Mouse (Mus musculus): ENCODE measurements around the gene Pfn5. TPM values are rescaled to one million over a fixed set of nuclear protein-coding genes. Genes with fewer than 3 reads are reported as not detected.
"Not testable (repeated sequence)": the region's sequence is repeated elsewhere in the genome, so short reads cannot be mapped to it uniquely, and the experiment has no call there.

Gene Pfn5
- not detected in 2 replicates for polyA plus RNA-seq (2016; fragmentation: Nextera tagmentation; extraction: Ambion mirVana)

GRCm38 (mm10) chrX:95557887-95558286 is at the start of gene Pfn5, which contains the start of gene Asb12:
Gene Pfn5, plus strand, starts transcription at chrX:95558104.
Gene Asb12, minus strand, starts transcription at chrX:95557987.
- 85% methylated on average over 2 of the region's 2 CpGs for WGBS
- no peak for DNase-seq (ENCODE audit: low spot score)
- Histone ChIP-seq H3K4me3 (no peak within 1 kb of the TSS), H3K27ac (no peak within 1 kb of the TSS), H3K9me3 (0 out of 2 replicates have a peak, but pooled peaks cover 4% of the 10 kb centered on the region), H3K4me1 (replicated peaks) (no peaks in the 10 kb centered on the region), H3K36me3 (no peaks in the 10 kb centered on the region), H3K27me3 (ENCODE audit: insufficient read depth, poor library complexity, severe bottlenecking) (no peaks in the 10 kb centered on the region)

- H3K36me3 ChIP-seq: no peaks in the 10 kb centered on the region
- H3K27ac ChIP-seq: no peak overlapping the region
- no peaks in the 10 kb centered on the region for H3K4me1 ChIP-seq (replicated peaks)
- no peaks in the 10 kb centered on the region for H3K9me3 ChIP-seq
- no peak for DNase-seq (ENCODE audit: low spot score)
- no peaks in the 10 kb centered on the region for H3K27me3 ChIP-seq (ENCODE audit: insufficient read depth, poor library complexity, severe bottlenecking)
- H3K4me3 ChIP-seq: no peak overlapping the region
Measured at GRCm38 (mm10) chrX:95523883-95524282, 34.0 kb upstream of the Pfn5 start.

DNA sequence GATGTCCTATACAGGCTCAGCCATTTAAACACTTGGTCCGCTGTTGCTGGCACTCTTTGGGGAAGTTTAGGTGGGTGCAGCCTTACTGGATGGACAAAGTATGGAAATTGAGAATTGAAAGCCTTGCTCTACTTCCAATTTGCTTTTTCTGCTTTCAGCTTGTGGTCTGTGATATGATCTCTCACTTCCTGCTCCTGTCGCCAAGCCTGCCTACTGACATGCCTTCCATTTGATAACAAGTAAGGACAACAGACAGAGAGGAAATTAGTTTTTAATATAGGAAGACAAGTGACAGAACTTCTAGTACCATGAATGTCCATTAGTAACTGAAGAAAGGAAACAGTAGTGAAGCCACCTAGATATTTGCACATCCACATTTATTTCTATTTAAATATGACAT is 32.7 kb upstream of the Pfn5 start:
- Histone ChIP-seq H3K9me3 (no peaks in the 10 kb centered on the region), H3K4me3 (no peak overlapping the region), H3K27me3 (ENCODE audit: insufficient read depth, poor library complexity, severe bottlenecking) (no peaks in the 10 kb centered on the region), H3K36me3 (no peaks in the 10 kb centered on the region), H3K4me1 (replicated peaks) (no peaks in the 10 kb centered on the region), H3K27ac (no peak overlapping the region)
- WGBS: 89% methylated on average over 2 of the region's 2 CpGs
- no peak for DNase-seq (ENCODE audit: low spot score)

DNA sequence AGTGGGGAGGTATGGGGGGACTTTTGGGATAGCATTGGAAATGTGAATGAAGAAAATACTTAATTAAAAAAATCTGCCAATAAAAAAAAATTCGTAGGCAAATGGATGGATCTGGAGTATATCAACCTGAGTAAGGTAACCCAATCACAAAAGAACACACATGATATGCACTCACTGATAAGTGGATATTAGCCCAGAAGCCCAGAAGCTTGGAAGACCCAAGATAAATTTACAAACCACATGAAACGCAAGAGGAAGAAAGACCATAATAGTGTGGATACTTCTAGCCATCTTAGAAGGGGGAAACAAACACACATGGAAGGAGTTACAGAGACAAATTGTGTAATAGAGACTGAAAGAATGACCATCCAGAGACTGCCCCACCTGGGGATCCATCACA is 22.4 kb upstream of the Pfn5 start:
- not testable (repeated sequence) for DNase-seq (ENCODE audit: low spot score); H3K27me3 ChIP-seq (ENCODE audit: insufficient read depth, poor library complexity, severe bottlenecking); H3K27ac ChIP-seq; H3K9me3 ChIP-seq; H3K36me3 ChIP-seq; H3K4me3 ChIP-seq; H3K4me1 ChIP-seq (replicated peaks)
- 90% methylated on average over 2 of the region's 2 CpGs for WGBS

DNA sequence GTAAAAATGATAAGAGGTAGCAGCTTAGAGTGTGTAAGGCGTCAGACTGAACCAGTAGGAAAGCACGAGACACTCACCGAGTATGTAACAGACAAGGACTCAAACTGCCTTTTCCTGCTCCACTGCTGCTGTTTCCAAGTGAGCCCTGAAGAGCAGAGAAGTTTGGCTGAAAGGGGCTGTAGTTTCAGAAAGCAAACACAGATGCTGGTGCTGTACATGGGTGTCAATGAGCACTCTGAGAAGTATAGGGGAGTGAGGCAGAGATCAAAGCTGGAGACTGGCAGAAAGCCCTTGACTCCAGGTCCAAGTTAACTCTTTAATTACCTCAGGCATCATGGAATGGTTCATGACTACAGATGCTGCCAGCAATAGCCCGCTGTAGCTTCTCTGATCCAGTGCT is 3.6 kb upstream of the Pfn5 start:
- no peaks in the 10 kb centered on the region for H3K4me1 ChIP-seq (replicated peaks)
- no peaks in the 10 kb centered on the region for H3K9me3 ChIP-seq
- no peaks in the 10 kb centered on the region for H3K27me3 ChIP-seq (ENCODE audit: insufficient read depth, poor library complexity, severe bottlenecking)
- 85% methylated on average over 4 of the region's 4 CpGs for WGBS
- DNase-seq (ENCODE audit: low spot score): no peak
- no peak overlapping the region for H3K4me3 ChIP-seq
- no peaks in the 10 kb centered on the region for H3K36me3 ChIP-seq
- no peak overlapping the region for H3K27ac ChIP-seq

DNA sequence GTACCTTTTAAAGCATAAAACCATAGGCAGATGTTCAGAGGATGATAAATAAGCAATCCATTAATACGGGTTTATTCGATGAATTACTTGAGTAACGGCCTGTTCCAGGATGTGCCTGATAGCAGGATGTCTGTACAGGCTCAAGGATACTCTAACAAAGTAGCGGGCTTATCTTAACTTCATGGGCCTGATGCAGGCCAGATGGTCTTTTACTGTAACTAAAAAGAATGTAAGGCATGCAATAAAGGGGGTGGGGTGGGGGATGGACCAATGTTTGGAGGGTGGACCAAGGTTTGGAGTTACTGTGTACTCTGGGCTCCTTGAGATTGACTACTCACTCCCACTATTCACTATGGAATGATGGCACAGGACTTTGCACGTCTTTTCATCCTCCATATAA is 42.7 kb downstream of the Pfn5 start:
- H3K9me3 ChIP-seq: no peaks in the 10 kb centered on the region
- no peaks in the 10 kb centered on the region for H3K36me3 ChIP-seq
- DNase-seq (ENCODE audit: low spot score): no peak
- H3K27me3 ChIP-seq (ENCODE audit: insufficient read depth, poor library complexity, severe bottlenecking): no peaks in the 10 kb centered on the region
- H3K4me1 ChIP-seq (replicated peaks): no peaks in the 10 kb centered on the region
- 85% methylated on average over 5 of the region's 5 CpGs for WGBS
- no peak overlapping the region for H3K4me3 ChIP-seq
- H3K27ac ChIP-seq: no peak overlapping the region

Other genes starting within 250 kb of the Pfn5 start
- 8.3 and 9.6 TPM in 2 replicates for gene Amer1, start 113.2 kb upstream of the Pfn5 start, polyA plus RNA-seq (2016; fragmentation: Nextera tagmentation; extraction: Ambion mirVana)
- gene Asb12, start 117 bp upstream of the Pfn5 start, polyA plus RNA-seq (2016; fragmentation: Nextera tagmentation; extraction: Ambion mirVana): 0.12 TPM in 1 of 2 replicates, not detected in the other
- 32.3 and 34.5 TPM in 2 replicates for gene Zc4h2, start 100.4 kb downstream of the Pfn5 start, polyA plus RNA-seq (2016; fragmentation: Nextera tagmentation; extraction: Ambion mirVana)
- 2.6 and 3.1 TPM in 2 replicates for gene Zc3h12b, start 153.6 kb downstream of the Pfn5 start, polyA plus RNA-seq (2016; fragmentation: Nextera tagmentation; extraction: Ambion mirVana)